Mouse (Mus musculus) olfactory bulb, adult 2 months (tissue): Measurements from ENCODE around the gene Adgrl3.

ENCODE experiments used
- CTCF ChIP-seq: fragments of 200-500 bp; IDR thresholded peaks from 2 replicates; pipeline ENCODE4 v1.5.1; 2012; ENCODE audit warnings: low read depth, mild to moderate bottlenecking, low read length, moderate library complexity; ENCODE audit not compliant: insufficient read depth
- POLR2A ChIP-seq: fragments of 200-500 bp; IDR thresholded peaks from 2 replicates; pipeline ENCODE4 v1.6.1; 2012; ENCODE audit warnings: mild to moderate bottlenecking, low read depth, low read length, moderate library complexity; ENCODE audit not compliant: insufficient read depth

- no peak for TF ChIP-seq POLR2A
- no peak for TF ChIP-seq CTCF
Measured at GRCm38 (mm10) chr5:81058122-81058521, 38.2 kb downstream of the Adgrl3 start.
